Comparison of ENCODE assay signal across 21 mouse cellular contexts in genomic region chr4:88185872-88186426, GRCm38 (mm10).
"Had no signal": no experiment of that assay in that cellular context is flagged by ENCODE, and none has a peak within 500 bp of the region (broad histone marks: within the 10 kb centered on the region; RNA-seq: fewer than 3 reads in every experiment).

No protein-coding gene starts in this region.

- H3K27me3 ChIP-seq: liver, embryonic 13.5 days; liver, embryonic 15.5 days; midbrain, embryonic 12.5 days; neural tube, embryonic 13.5 days; neural tube, embryonic 15.5 days had no signal

- ATAC-seq: midbrain, embryonic 16.5 days had no signal

- H3K9me3 ChIP-seq: liver, embryonic 13.5 days; liver, embryonic 15.5 days; midbrain, embryonic 10.5 days; midbrain, embryonic 12.5 days; neural tube, embryonic 13.5 days; neural tube, embryonic 15.5 days had no signal

- H3K9ac ChIP-seq: liver, embryonic 13.5 days; liver, embryonic 15.5 days; lung, embryonic 14.5 days; midbrain, embryonic 12.5 days; neural tube, embryonic 13.5 days; neural tube, embryonic 15.5 days had no signal

- H3K36me3 ChIP-seq: liver, embryonic 13.5 days; neural tube, embryonic 13.5 days had no signal

- H3K4me1 ChIP-seq: liver, embryonic 13.5 days; liver, embryonic 15.5 days; midbrain, embryonic 10.5 days; neural tube, embryonic 13.5 days; neural tube, embryonic 15.5 days had no signal

- H3K4me3 ChIP-seq: liver, embryonic 13.5 days; liver, embryonic 15.5 days; midbrain, embryonic 10.5 days; midbrain, embryonic 12.5 days; myocyte; neural tube, embryonic 13.5 days; neural tube, embryonic 15.5 days had no signal

- H3K4me2 ChIP-seq: liver, embryonic 13.5 days; liver, embryonic 15.5 days; lung, embryonic 14.5 days; midbrain, embryonic 12.5 days; neural tube, embryonic 13.5 days; neural tube, embryonic 15.5 days had no signal

- H3K27ac ChIP-seq: liver, embryonic 13.5 days; liver, embryonic 15.5 days; midbrain, embryonic 10.5 days; midbrain, embryonic 12.5 days; neural tube, embryonic 13.5 days; neural tube, embryonic 15.5 days had no signal

- DNase-seq: liver, embryonic 13.5 days; lung, adult 18-20 months; lung, embryonic 14.5 days; lung, postnatal 14 days; lung, postnatal 4 days; midbrain, embryonic 14.5 days; retina, postnatal 1 day; right cerebral cortex, adult 18-20 months; right cerebral cortex, postnatal 25 days; right cerebral cortex, postnatal 4 days; spleen, adult 18-20 months; thymus, adult 18-20 months; thymus, postnatal 14 days; thymus, postnatal 36 days had no signal
